Mouse (Mus musculus) E14TG2a.4 (cell line): Measurements from ENCODE around the gene Ciz1.

Experiments used
- CTCF ChIP-seq: conservative IDR thresholded peaks from 2 replicates; pipeline ENCODE4 v1.5.1; 2014; ENCODE audit warnings: low read length
- NANOG ChIP-seq: IDR thresholded peaks from 2 replicates; pipeline ENCODE4 v1.6.1; 2014; ENCODE audit warnings: borderline replicate concordance, low read length, mixed read lengths
- POU5F1 ChIP-seq: IDR thresholded peaks from 2 replicates; pipeline ENCODE4 v1.6.1; 2014; ENCODE audit warnings: low read length, borderline replicate concordance

DNA sequence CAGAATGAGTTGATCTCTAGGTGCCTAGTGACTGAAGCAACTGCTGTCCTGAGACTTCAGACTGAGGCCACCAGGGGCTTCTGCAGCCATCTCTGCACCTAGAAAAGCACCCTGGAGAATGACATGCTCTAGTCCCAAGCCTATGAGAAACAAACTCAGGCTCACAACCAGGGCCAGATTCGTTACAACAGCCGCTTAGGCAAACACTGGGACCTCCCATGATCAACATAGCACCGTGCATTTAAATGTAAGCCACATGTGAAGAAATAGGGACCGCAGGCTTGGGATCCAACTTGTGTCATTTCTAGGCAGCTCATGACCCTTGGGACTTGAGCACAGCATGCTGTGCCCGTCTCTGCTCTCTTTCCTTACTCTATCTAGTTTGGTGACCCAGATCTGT lies 75.6 kb downstream of the Ciz1 start:
- TF ChIP-seq CTCF (no peak; the same call in 1 of the 2 replicates), NANOG (no peak), POU5F1 (no peak)
